In the genomic region with DNA sequence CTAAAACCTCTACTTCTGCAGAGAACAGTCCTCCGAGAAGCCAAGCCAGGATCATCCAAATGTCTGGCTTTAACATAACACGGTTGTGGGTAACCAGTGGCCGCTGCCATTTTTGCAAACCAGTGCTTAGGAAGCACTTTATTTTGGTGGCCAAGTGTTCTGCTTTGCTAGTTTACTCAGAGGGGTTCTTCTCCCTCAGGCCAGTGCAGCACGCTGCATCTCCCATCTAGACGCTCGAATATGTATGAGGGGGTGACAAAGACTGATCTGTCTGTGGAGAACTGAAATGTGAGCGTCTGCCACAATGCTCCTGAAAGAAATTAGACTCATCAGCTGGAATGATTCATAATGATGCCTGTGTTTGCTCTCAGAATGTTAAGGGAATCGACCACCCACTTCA, we compare ENCODE assay signal across 11 mouse cellular contexts. TPM values are rescaled to one million over a fixed set of nuclear protein-coding genes. Genes with fewer than 3 reads are reported as not detected.
DNase-seq lines count a peak whose midpoint lies in the region; ATAC-seq and TF ChIP-seq lines count a peak whose summit lies in the region.
"Had no signal": no experiment of that assay in that cellular context is flagged by ENCODE, and none has a peak within 500 bp of the region (broad histone marks: within the 10 kb centered on the region; RNA-seq: fewer than 3 reads in every experiment).

No protein-coding gene starts in this region.

- peaks cover 5% of the 10 kb centered on the region; the same call in 1 of the 2 replicates for H3K4me1 ChIP-seq in forebrain, postnatal 0 days (ENCODE audit: insufficient read depth)
- peaks cover 4% of the 10 kb centered on the region for H3K4me1 ChIP-seq in midbrain, embryonic 16.5 days (ENCODE audit: control insufficient read depth, insufficient read depth, low read length)
- H3K4me1 ChIP-seq: liver, embryonic 15.5 days had no signal

- no peak overlapping the region for H3K4me2 ChIP-seq in forebrain, postnatal 0 days (ENCODE audit: low read depth)
- H3K4me2 ChIP-seq in midbrain, embryonic 16.5 days (ENCODE audit: low read length) = no peak overlapping the region
- H3K4me2 ChIP-seq: liver, embryonic 15.5 days had no signal

- peak; percentile 66; the same call in 1 of the 2 replicates for ATAC-seq in forebrain, postnatal 0 days
- ATAC-seq in midbrain, embryonic 16.5 days = no peak
- ATAC-seq: intestine, embryonic 16.5 days had no signal

- TF ChIP-seq CTCF in forebrain, postnatal 0 days (IDR thresholded peaks at IDR 0.05; ENCODE audit: low read depth) = no peak
- peak; percentile 26 for TF ChIP-seq CTCF in layer of hippocampus, adult 2 months (conservative IDR thresholded peaks at IDR 0.05)

- H3K9ac ChIP-seq in forebrain, postnatal 0 days = no peak overlapping the region
- H3K9ac ChIP-seq in midbrain, embryonic 16.5 days (ENCODE audit: low read depth, low read length) = 0 out of 2 replicates have a peak overlapping the region, but pooled peaks have one; percentile 6
- H3K9ac ChIP-seq: liver, embryonic 15.5 days had no signal

- H3K27me3 ChIP-seq in forebrain, postnatal 0 days (ENCODE audit: insufficient read depth, low read length) = no peaks in the 10 kb centered on the region
- no peaks in the 10 kb centered on the region for H3K27me3 ChIP-seq in midbrain, embryonic 16.5 days (ENCODE audit: control insufficient read depth, insufficient read depth, low read depth, low read length)
- H3K27me3 ChIP-seq: CH12.LX; liver, embryonic 15.5 days had no signal

- 35% methylated on average over 8 of the region's 8 CpGs for WGBS in forebrain, postnatal 0 days
- WGBS in midbrain, embryonic 16.5 days = 38% methylated on average over 8 of the region's 8 CpGs

- no peak overlapping the region for H3K4me3 ChIP-seq in forebrain, postnatal 0 days (ENCODE audit: low read depth, low read length)
- H3K4me3 ChIP-seq in layer of hippocampus, adult 2 months = no peak overlapping the region; the same call in 1 of the 2 replicates
- no peak overlapping the region for H3K4me3 ChIP-seq in midbrain, embryonic 16.5 days (ENCODE audit: low read depth, low read length)
- H3K4me3 ChIP-seq: liver, embryonic 15.5 days had no signal

- DNase-seq in left cerebral cortex, adult 18-20 months (ENCODE audit: low spot score in 2 of 2) = peak; percentile 9 to 13
- DNase-seq in left cerebral cortex, adult 11 months (ENCODE audit: low spot score) = no peak
- DNase-seq in forebrain, postnatal 0 days = peak; percentile 33
- DNase-seq in layer of hippocampus, adult 2 months (ENCODE audit: low spot score in 2 of 2) = peak; percentile 24 to 38
- DNase-seq in MN1 (ENCODE audit: low spot score) = no peak
- DNase-seq in thymus, postnatal 10 days (ENCODE audit: low spot score in 2 of 2) = no peak

- no peaks in the 10 kb centered on the region for H3K36me3 ChIP-seq in forebrain, postnatal 0 days (ENCODE audit: insufficient read depth)
- no peaks in the 10 kb centered on the region for H3K36me3 ChIP-seq in midbrain, embryonic 16.5 days (ENCODE audit: control insufficient read depth, insufficient read depth, low read length)
- H3K36me3 ChIP-seq: liver, embryonic 15.5 days had no signal

- H3K27ac ChIP-seq in forebrain, postnatal 0 days (ENCODE audit: low read depth, low read length) = peak overlapping the region; percentile 70
- peak overlapping the region; percentile 82 for H3K27ac ChIP-seq in layer of hippocampus, adult 2 months
- peak overlapping the region; percentile 33; the same call in 1 of the 2 replicates for H3K27ac ChIP-seq in midbrain, embryonic 16.5 days (ENCODE audit: low read length)
- H3K27ac ChIP-seq: liver, embryonic 15.5 days had no signal

- H3K9me3 ChIP-seq in forebrain, postnatal 0 days (ENCODE audit: low read length) = no peaks in the 10 kb centered on the region
- no peaks in the 10 kb centered on the region for H3K9me3 ChIP-seq in midbrain, embryonic 16.5 days (replicated peaks; ENCODE audit: control insufficient read depth, low read length, poor library complexity, severe bottlenecking)
- H3K9me3 ChIP-seq: liver, embryonic 15.5 days had no signal

RNA-seq across cellular contexts. Expression of gene Pabpc6, which starts 11.2 kb away (rescaled TPM):
- total RNA-seq in left cerebral cortex, adult 18-20 months (2021) = not detected
- total RNA-seq in forebrain, postnatal 0 days (2014; rRNA removed) = not detected in 2 replicates
- polyA plus RNA-seq in forebrain, postnatal 0 days (2015; fragmentation: Nextera tagmentation; extraction: Ambion mirVana) = not detected in 2 replicates
- not detected for total RNA-seq in layer of hippocampus, adult 2 months (2021)
- not detected in 2 replicates for polyA plus RNA-seq in midbrain, embryonic 16.5 days (2015; fragmentation: Nextera tagmentation; extraction: Ambion mirVana)
- total RNA-seq: CH12.LX; neutrophil, adult 5-6 weeks had no signal
- polyA plus RNA-seq: intestine, embryonic 16.5 days; liver, embryonic 15.5 days had no signal

Comparison
In these comparisons a context has a peak if more than half of its experiments do, and no peak if none do; other contexts are left out.
1. DNase-seq: peak in left cerebral cortex, adult 18-20 months (2 of 2), forebrain, postnatal 0 days (single experiment) and layer of hippocampus, adult 2 months (2 of 2); none in left cerebral cortex, adult 11 months (single experiment), MN1 (single experiment) and thymus, postnatal 10 days (0 of 2).
2. Peak in every context shown above with its lines, with median percentiles within 50 percentile points of each other: H3K27ac ChIP-seq.